Mouse (Mus musculus) liver, postnatal 0 days (tissue): ENCODE data around the gene Tuba1c. TPM values are rescaled to one million over a fixed set of nuclear protein-coding genes. Genes with fewer than 3 reads are reported as not detected.

Experiments
- ATAC-seq: fragments of 200-750 bp; cut with Nextera tagmentation; 2 replicates; pipeline ENCODE4 v1.8.0; 2017; ENCODE audit warnings: mild to moderate bottlenecking, moderate library complexity
- DNase-seq: peaks from one replicate; pipeline ENCODE4 v3.0.0-alpha.2; 2016
- H3K27ac ChIP-seq: fragments of 300-500 bp; sonication (generic); 2 replicates; pipeline ENCODE4 v1.5.1; 2014; ENCODE audit warnings: antibody characterized with exemption, moderate library complexity, mild to moderate bottlenecking, low read depth
- H3K27me3 ChIP-seq: fragments of 300-500 bp; sonication (generic); 2 replicates; pipeline ENCODE4 v1.6.1; 2014; ENCODE audit warnings: low read length, control low read depth, mixed read lengths; ENCODE audit not compliant: insufficient read depth
- H3K36me3 ChIP-seq: fragments of 300-500 bp; sonication (generic); replicated peaks from 2 replicates; pipeline ENCODE4 v1.6.1; 2014; ENCODE audit warnings: mild to moderate bottlenecking, control low read depth, low read length, moderate library complexity, mixed read lengths; ENCODE audit not compliant: insufficient read depth
- H3K4me1 ChIP-seq: fragments of 300-500 bp; sonication (generic); 2 replicates; pipeline ENCODE4 v1.6.1; 2014; ENCODE audit warnings: antibody characterized with exemption, mild to moderate bottlenecking, control low read depth; ENCODE audit not compliant: insufficient read depth
- H3K4me2 ChIP-seq: fragments of 300-500 bp; sonication (generic); 2 replicates; pipeline ENCODE4 v1.6.1; 2014; ENCODE audit warnings: low read depth, mild to moderate bottlenecking, low read length, moderate library complexity, mixed read lengths
- H3K4me3 ChIP-seq: fragments of 300-500 bp; sonication (generic); 2 replicates; pipeline ENCODE4 v1.5.1; 2014; ENCODE audit warnings: low read depth, low read length
- H3K9ac ChIP-seq: fragments of 300-500 bp; sonication (generic); replicated peaks from 2 replicates; pipeline ENCODE4 v1.6.1; 2014; ENCODE audit warnings: mild to moderate bottlenecking, moderate library complexity
- H3K9me3 ChIP-seq: fragments of 300-500 bp; sonication (generic); 2 replicates; pipeline ENCODE4 v1.6.1; 2016; ENCODE audit warnings: mild to moderate bottlenecking, control low read depth, low read length, mixed read lengths
- CTCF ChIP-seq: sonication (generic); IDR thresholded peaks from 2 replicates; pipeline ENCODE4 v1.5.1; 2016; ENCODE audit warnings: antibody characterized with exemption, low read depth
- EP300 ChIP-seq: IDR thresholded peaks from 2 replicates; pipeline ENCODE4 v1.6.1; 2016; ENCODE audit warnings: antibody characterized with exemption, low read depth, mild to moderate bottlenecking
- whole genome bisulfite sequencing: fragments of 180-500 bp; shearing (Covaris S2); extraction: QIAGEN DNeasy Blood & Tissue Kit; methylation state at CpG from one replicate; pipeline ENCODE4 v1.1.7; 2014; ENCODE audit not compliant: insufficient replicate concordance; 5-methylcytosine and 5-hydroxymethylcytosine counted together
- polyA plus RNA-seq: library from polyadenylated mRNA; unstranded; fragments of >200 nt; fragmentation: Nextera tagmentation; extraction: Ambion mirVana; gene quantifications from 2 replicates; pipeline ENCODE4 v1.2.1, GENCODE M21; 2015

The Tuba1c gene
- polyA plus RNA-seq, 1 experiment from 2014 or later: 152 TPM

- no peak for TF ChIP-seq CTCF
- no peak for TF ChIP-seq EP300
- Histone ChIP-seq H3K27ac (peak overlapping the region; percentile 34; the same call in 1 of the 2 replicates), H3K36me3 (no peaks in the 10 kb centered on the region), H3K4me3 (no peak overlapping the region), H3K9ac (no peak overlapping the region), H3K4me2 (peak overlapping the region; percentile 19; the same call in 1 of the 2 replicates), H3K27me3 (no peaks in the 10 kb centered on the region), H3K4me1 (peaks cover 5% of the 10 kb centered on the region; the same call in 1 of the 2 replicates), H3K9me3 (no peaks in the 10 kb centered on the region)
- no peak for DNase-seq
- ATAC-seq: peak; percentile 81
- WGBS: 42% methylated on average over 8 of the region's 8 CpGs
These were observed 12.3 kb upstream of the Tuba1c start for GRCm38 (mm10) chr15:99017355-99017761.

- WGBS: 79% methylated on average over 9 of the region's 9 CpGs
- no peak overlapping the region for H3K9ac ChIP-seq
- TF ChIP-seq CTCF (no peak), EP300 (no peak)
- H3K4me2 ChIP-seq: no peak overlapping the region
- no peaks in the 10 kb centered on the region for H3K27me3 ChIP-seq
- no peaks in the 10 kb centered on the region for H3K36me3 ChIP-seq
- no peaks in the 10 kb centered on the region for H3K9me3 ChIP-seq
- ATAC-seq (no peak), DNase-seq (no peak)
- H3K4me3 ChIP-seq: no peak overlapping the region
- peaks cover 5% of the 10 kb centered on the region; the same call in 1 of the 2 replicates for H3K4me1 ChIP-seq
- 0 out of 2 replicates have a peak overlapping the region, but pooled peaks have one; percentile 34 for H3K27ac ChIP-seq
These were observed 11.7 kb upstream of the Tuba1c start for GRCm38 (mm10) chr15:99017986-99018385.

- WGBS: 82% methylated on average over 4 of the region's 4 CpGs
- DNase-seq (no peak), ATAC-seq (no peak)
- H3K4me3 ChIP-seq: no peak overlapping the region
- H3K9ac ChIP-seq: no peak overlapping the region
- H3K36me3 ChIP-seq: no peaks in the 10 kb centered on the region
- TF ChIP-seq CTCF (no peak), EP300 (no peak)
- no peaks in the 10 kb centered on the region for H3K9me3 ChIP-seq
- H3K27ac ChIP-seq: no peak overlapping the region
- H3K27me3 ChIP-seq: no peaks in the 10 kb centered on the region
- peaks cover 5% of the 10 kb centered on the region; the same call in 1 of the 2 replicates for H3K4me1 ChIP-seq
- no peak overlapping the region for H3K4me2 ChIP-seq
These were observed 11.1 kb upstream of the Tuba1c start for GRCm38 (mm10) chr15:99018630-99019029.

- peaks cover 5% of the 10 kb centered on the region; the same call in 1 of the 2 replicates for H3K4me1 ChIP-seq
- H3K4me3 ChIP-seq: no peak overlapping the region
- no peak overlapping the region for H3K4me2 ChIP-seq
- DNase-seq (no peak), ATAC-seq (no peak)
- WGBS: 73% methylated on average over 8 of the region's 8 CpGs
- TF ChIP-seq CTCF: no peak
- no peak for TF ChIP-seq EP300
- no peaks in the 10 kb centered on the region for H3K36me3 ChIP-seq
- no peaks in the 10 kb centered on the region for H3K27me3 ChIP-seq
- H3K9me3 ChIP-seq: no peaks in the 10 kb centered on the region
- H3K27ac ChIP-seq: no peak overlapping the region
- H3K9ac ChIP-seq: no peak overlapping the region
These were observed 10.3 kb upstream of the Tuba1c start for GRCm38 (mm10) chr15:99019436-99019835.

- H3K36me3 ChIP-seq: no peaks in the 10 kb centered on the region
- H3K4me3 ChIP-seq: no peak overlapping the region
- no peak for ATAC-seq
- no peak overlapping the region for H3K9ac ChIP-seq
- no peaks in the 10 kb centered on the region for H3K27me3 ChIP-seq
- no peak overlapping the region for H3K4me2 ChIP-seq
- H3K27ac ChIP-seq: no peak overlapping the region
- no peak for DNase-seq
- peaks cover 8% of the 10 kb centered on the region; the same call in 1 of the 2 replicates for H3K4me1 ChIP-seq
- WGBS: 81% methylated on average over 4 of the region's 4 CpGs
- TF ChIP-seq CTCF (no peak), EP300 (no peak)
- H3K9me3 ChIP-seq: no peaks in the 10 kb centered on the region
These were observed 9.5 kb upstream of the Tuba1c start for GRCm38 (mm10) chr15:99020171-99020570.

- DNase-seq (no peak), ATAC-seq (no peak)
- no peak overlapping the region for H3K9ac ChIP-seq
- 88% methylated on average over 7 of the region's 7 CpGs for WGBS
- no peak overlapping the region for H3K4me3 ChIP-seq
- peaks cover 8% of the 10 kb centered on the region; the same call in 1 of the 2 replicates for H3K4me1 ChIP-seq
- no peaks in the 10 kb centered on the region for H3K9me3 ChIP-seq
- no peak overlapping the region for H3K4me2 ChIP-seq
- H3K36me3 ChIP-seq: no peaks in the 10 kb centered on the region
- no peaks in the 10 kb centered on the region for H3K27me3 ChIP-seq
- TF ChIP-seq CTCF (no peak), EP300 (no peak)
- no peak overlapping the region for H3K27ac ChIP-seq
These were observed 8.4 kb upstream of the Tuba1c start for GRCm38 (mm10) chr15:99021255-99021654.
